Mouse (Mus musculus) hindbrain, embryonic 12.5 days (tissue): ENCODE results near the gene Rai2. TPM values are rescaled to one million over a fixed set of nuclear protein-coding genes. Genes with fewer than 3 reads are reported as not detected.
"Not testable (repeated sequence)": the region's sequence is repeated elsewhere in the genome, so short reads cannot be mapped to it uniquely, and the experiment has no call there.

Source experiments
- ATAC-seq: fragments of 200-750 bp; cut with Nextera tagmentation; 2 replicates; pipeline ENCODE4 v1.8.0; 2017; ENCODE audit warnings: moderate TSS enrichment; ENCODE audit not compliant: low FRiP score
- H3K27ac ChIP-seq: fragments of 300-500 bp; sonication (generic); 2 replicates; pipeline ENCODE4 v1.5.1; 2016; ENCODE audit warnings: mild to moderate bottlenecking
- H3K27me3 ChIP-seq: fragments of 300-500 bp; sonication (generic); 2 replicates; pipeline ENCODE4 v1.6.1; 2016; ENCODE audit warnings: mild to moderate bottlenecking
- H3K36me3 ChIP-seq: fragments of 300-500 bp; sonication (generic); 2 replicates; pipeline ENCODE4 v1.6.1; 2016; ENCODE audit warnings: mild to moderate bottlenecking
- H3K4me1 ChIP-seq: fragments of 300-500 bp; sonication (generic); 2 replicates; pipeline ENCODE4 v1.6.1; 2016
- H3K4me2 ChIP-seq: fragments of 300-500 bp; sonication (generic); replicated peaks from 2 replicates; pipeline ENCODE4 v1.6.1; 2016; ENCODE audit warnings: mild to moderate bottlenecking
- H3K4me3 ChIP-seq: fragments of 300-500 bp; sonication (generic); 2 replicates; pipeline ENCODE4 v1.5.1; 2016; ENCODE audit warnings: mild to moderate bottlenecking
- H3K9ac ChIP-seq: fragments of 300-500 bp; sonication (generic); 2 replicates; pipeline ENCODE4 v1.6.1; 2016; ENCODE audit warnings: mild to moderate bottlenecking, moderate library complexity
- H3K9me3 ChIP-seq: fragments of 300-500 bp; sonication (generic); replicated peaks from 2 replicates; pipeline ENCODE4 v1.6.1; 2016; ENCODE audit warnings: mild to moderate bottlenecking
- WGBS: fragments of 180-500 bp; shearing (Covaris S2); methylation state at CpG from one replicate; pipeline ENCODE4 v1.1.7; 2016; 5-methylcytosine and 5-hydroxymethylcytosine counted together
- polyA plus RNA-seq: library from polyadenylated mRNA; unstranded; fragments of >200 nt; fragmentation: Nextera tagmentation; extraction: Ambion mirVana; gene quantifications from 2 replicates; pipeline ENCODE4 v1.2.1, GENCODE M21; 2016

The Rai2 gene
- polyA plus RNA-seq, 1 experiment from 2014 or later: 10.1 TPM

DNA sequence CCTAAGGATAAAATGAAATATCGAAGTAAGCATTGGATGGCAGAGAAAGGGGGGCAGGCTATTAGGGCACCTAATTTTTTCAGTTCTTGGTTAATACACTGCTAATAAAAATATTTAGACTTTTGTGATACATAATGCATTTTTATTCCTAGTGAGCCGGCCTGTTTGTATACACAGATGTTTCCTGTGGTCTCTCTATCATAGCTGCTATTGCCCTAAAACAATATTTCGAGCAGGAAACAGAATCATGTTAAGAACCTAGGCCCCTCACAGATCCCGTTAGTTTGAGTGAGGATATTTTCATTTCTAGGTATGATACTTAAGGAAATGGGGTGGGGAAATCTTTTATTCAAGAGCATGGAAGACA lies 17.4 kb downstream of the Rai2 start:
- Histone ChIP-seq H3K9me3 (no peaks in the 10 kb centered on the region), H3K27ac (no peak overlapping the region), H3K9ac (no peak overlapping the region), H3K4me2 (no peak overlapping the region), H3K4me3 (no peak overlapping the region), H3K36me3 (no peaks in the 10 kb centered on the region), H3K4me1 (no peaks in the 10 kb centered on the region), H3K27me3 (peaks cover 44% of the 10 kb centered on the region)
- no peak for ATAC-seq
- WGBS: 84% methylated on average over 4 of the region's 4 CpGs

GRCm38 (mm10) chrX:161739374-161739773 lies 22.5 kb downstream of the Rai2 start:
- Histone ChIP-seq H3K27me3 (peaks cover 39% of the 10 kb centered on the region), H3K27ac (no peak overlapping the region), H3K4me2 (no peak overlapping the region), H3K9ac (no peak overlapping the region), H3K36me3 (no peaks in the 10 kb centered on the region), H3K9me3 (no peaks in the 10 kb centered on the region), H3K4me1 (no peaks in the 10 kb centered on the region), H3K4me3 (no peak overlapping the region)
- WGBS: 92% methylated on average over 1 of the region's 1 CpGs
- no peak for ATAC-seq

GRCm38 (mm10) chrX:161743080-161743479 lies 26.2 kb downstream of the Rai2 start:
- Histone ChIP-seq H3K36me3 (no peaks in the 10 kb centered on the region), H3K9ac (no peak overlapping the region), H3K27me3 (peaks cover 42% of the 10 kb centered on the region), H3K4me2 (no peak overlapping the region), H3K4me3 (no peak overlapping the region), H3K27ac (no peak overlapping the region), H3K9me3 (no peaks in the 10 kb centered on the region), H3K4me1 (no peaks in the 10 kb centered on the region)
- WGBS: 45% methylated on average over 3 of the region's 3 CpGs
- no peak for ATAC-seq

GRCm38 (mm10) chrX:161745296-161745695 lies 28.4 kb downstream of the Rai2 start:
- Histone ChIP-seq H3K9ac (no peak overlapping the region), H3K4me3 (no peak overlapping the region), H3K9me3 (no peaks in the 10 kb centered on the region), H3K4me2 (no peak overlapping the region), H3K36me3 (no peaks in the 10 kb centered on the region), H3K27ac (no peak overlapping the region), H3K27me3 (peaks cover 40% of the 10 kb centered on the region), H3K4me1 (no peaks in the 10 kb centered on the region)
- no peak for ATAC-seq
- 73% methylated on average over 3 of the region's 3 CpGs for WGBS

DNA sequence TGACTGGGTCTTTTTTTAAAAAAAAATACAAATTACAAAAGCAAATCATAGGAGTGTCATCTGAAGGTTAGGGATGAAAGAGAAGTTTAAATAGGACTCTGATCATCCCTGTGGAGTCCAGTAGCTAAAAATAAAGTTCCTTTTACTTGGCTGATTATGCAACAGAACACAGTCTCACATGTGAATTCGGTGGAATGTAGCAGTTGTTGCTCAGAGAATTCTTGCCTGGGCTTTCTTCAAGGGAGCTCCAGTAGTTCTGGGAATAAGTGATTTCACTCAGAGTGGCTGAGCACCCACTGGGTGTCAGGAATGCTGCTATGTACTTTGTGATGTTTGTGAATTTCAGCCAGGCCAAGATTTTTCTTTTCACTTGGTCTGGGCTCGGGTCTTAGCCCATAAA lies 30.5 kb downstream of the Rai2 start:
- Histone ChIP-seq H3K36me3 (no peaks in the 10 kb centered on the region), H3K27me3 (peaks cover 35% of the 10 kb centered on the region), H3K9me3 (no peaks in the 10 kb centered on the region), H3K4me1 (no peaks in the 10 kb centered on the region), H3K27ac (no peak overlapping the region), H3K4me3 (no peak overlapping the region), H3K9ac (no peak overlapping the region), H3K4me2 (no peak overlapping the region)
- no peak for ATAC-seq
- 72% methylated on average over 2 of the region's 2 CpGs for WGBS

DNA sequence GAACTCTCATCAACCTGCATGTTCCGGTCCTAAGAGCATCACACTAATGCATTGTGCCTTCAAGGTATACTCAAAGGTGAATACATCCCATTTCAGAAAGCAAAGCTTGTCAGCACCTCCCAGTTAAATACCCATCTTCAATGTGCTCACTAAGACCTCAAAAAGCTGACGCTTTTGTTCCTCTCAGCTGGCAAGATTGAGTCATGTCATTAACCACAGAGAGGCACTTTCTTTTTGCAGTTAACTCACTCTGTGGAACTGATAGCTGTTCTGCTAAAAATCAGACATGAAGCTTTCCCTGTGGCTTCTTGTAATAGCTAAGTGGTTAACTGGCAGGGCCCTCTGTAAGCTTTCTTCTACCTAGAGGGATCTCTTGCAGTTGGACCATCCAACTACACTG lies 36.6 kb downstream of the Rai2 start:
- H3K36me3 ChIP-seq: no peaks in the 10 kb centered on the region
- no peaks in the 10 kb centered on the region for H3K4me1 ChIP-seq
- H3K27me3 ChIP-seq: peaks cover 44% of the 10 kb centered on the region
- H3K27ac ChIP-seq: no peak overlapping the region
- H3K9me3 ChIP-seq: no peaks in the 10 kb centered on the region
- no peak overlapping the region for H3K4me2 ChIP-seq
- no peak for ATAC-seq
- no peak overlapping the region for H3K9ac ChIP-seq
- H3K4me3 ChIP-seq: no peak overlapping the region
- 87% methylated on average over 2 of the region's 2 CpGs for WGBS

- Histone ChIP-seq H3K27ac (no peak overlapping the region), H3K4me2 (no peak overlapping the region), H3K36me3 (0 out of 2 replicates have a peak, but pooled peaks cover 5% of the 10 kb centered on the region), H3K27me3 (peaks cover 58% of the 10 kb centered on the region), H3K4me1 (0 out of 2 replicates have a peak, but pooled peaks cover 4% of the 10 kb centered on the region), H3K9me3 (no peaks in the 10 kb centered on the region), H3K9ac (no peak overlapping the region), H3K4me3 (no peak overlapping the region)
- 54% methylated on average over 12 of the region's 12 CpGs for WGBS
- ATAC-seq: peak; percentile 78
Measured at GRCm38 (mm10) chrX:161776321-161776962, 59.6 kb downstream of the Rai2 start.

DNA sequence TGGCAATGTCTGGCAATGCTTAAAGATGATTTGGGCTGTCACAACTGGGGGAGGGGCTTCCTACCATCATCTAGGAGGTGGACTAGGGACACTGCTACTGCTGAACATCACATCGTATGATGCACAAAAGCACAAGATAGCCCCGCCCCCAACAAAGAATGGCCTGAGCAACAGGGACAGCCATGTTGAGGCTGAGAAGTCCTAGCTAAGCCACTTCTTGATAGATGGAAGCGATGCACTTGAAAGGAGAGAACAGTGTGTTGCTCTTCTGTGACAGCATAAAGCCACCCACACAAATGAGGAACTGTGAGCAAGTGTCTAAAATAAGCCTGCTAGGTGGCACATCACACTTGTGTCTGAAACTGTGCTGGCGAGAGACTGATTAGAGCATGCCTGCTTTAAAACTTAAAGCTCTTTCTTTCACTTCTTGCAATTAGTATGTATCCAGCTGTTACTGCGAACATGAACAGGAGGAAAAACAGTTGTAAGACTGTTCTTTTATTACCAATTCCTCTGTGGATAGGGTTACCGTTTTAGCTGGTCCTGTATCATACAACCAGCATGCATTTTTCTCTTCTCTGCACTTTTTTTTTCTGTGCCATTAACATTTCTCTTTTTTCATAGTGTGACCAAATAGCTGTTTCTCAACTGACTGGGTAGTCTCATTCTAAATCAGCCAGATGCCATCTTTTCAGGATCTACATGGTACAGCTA lies 63.6 kb downstream of the Rai2 start:
- Histone ChIP-seq H3K9me3 (no peaks in the 10 kb centered on the region), H3K4me1 (0 out of 2 replicates have a peak, but pooled peaks cover 4% of the 10 kb centered on the region), H3K4me3 (no peak overlapping the region), H3K36me3 (0 out of 2 replicates have a peak, but pooled peaks cover 5% of the 10 kb centered on the region), H3K27me3 (peaks cover 40% of the 10 kb centered on the region), H3K27ac (no peak overlapping the region), H3K9ac (no peak overlapping the region), H3K4me2 (no peak overlapping the region)
- WGBS: 72% methylated on average over 6 of the region's 6 CpGs
- no peak for ATAC-seq

DNA sequence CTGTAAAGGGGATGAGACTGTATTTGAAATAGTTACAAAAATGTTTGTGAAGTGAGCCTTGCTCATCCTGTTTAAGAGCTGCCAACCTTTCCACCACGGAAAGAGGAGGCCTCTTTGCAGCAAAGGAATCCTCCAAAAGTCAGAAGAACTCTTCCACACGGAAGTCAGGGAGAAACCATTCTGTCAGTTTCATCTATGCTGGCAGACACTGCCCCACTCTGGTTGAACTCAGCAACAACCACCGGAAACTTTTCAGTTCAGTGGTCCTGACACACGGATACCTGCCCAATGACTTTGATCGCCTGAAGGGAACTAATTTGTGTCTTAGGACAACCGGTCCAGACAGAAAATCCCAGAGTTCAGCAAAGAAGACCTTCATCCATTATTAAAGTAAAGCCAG lies 73.3 kb downstream of the Rai2 start:
- no peak for ATAC-seq
- WGBS: 37% methylated on average over 6 of the region's 6 CpGs
- no peaks in the 10 kb centered on the region for H3K9me3 ChIP-seq
- H3K9ac ChIP-seq: no peak overlapping the region
- H3K4me1 ChIP-seq: no peaks in the 10 kb centered on the region
- no peaks in the 10 kb centered on the region for H3K36me3 ChIP-seq
- H3K27ac ChIP-seq: no peak overlapping the region
- peaks cover 28% of the 10 kb centered on the region for H3K27me3 ChIP-seq
- no peak overlapping the region for H3K4me2 ChIP-seq
- H3K4me3 ChIP-seq: no peak overlapping the region

DNA sequence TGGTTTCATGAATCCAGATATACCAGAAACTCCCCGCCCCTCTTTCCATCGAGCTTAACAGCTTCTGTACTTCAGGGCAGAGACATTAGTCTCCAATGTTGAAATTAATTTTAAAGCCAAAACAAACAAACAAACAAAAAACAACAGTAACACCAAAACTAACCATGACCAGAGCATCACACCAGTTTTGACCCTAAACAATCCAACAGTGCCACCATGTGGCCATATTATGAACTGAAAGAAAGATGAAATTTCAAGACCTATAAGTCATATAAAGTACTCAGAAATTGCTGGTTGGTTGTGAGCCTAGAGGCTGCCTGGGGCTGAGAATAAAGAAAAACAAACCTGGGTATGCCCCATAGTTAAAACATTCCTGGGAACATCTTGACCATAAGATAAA lies 109.3 kb downstream of the Rai2 start:
- H3K4me3 ChIP-seq, H3K36me3 ChIP-seq, H3K27ac ChIP-seq, ATAC-seq, H3K27me3 ChIP-seq, H3K9ac ChIP-seq, H3K4me2 ChIP-seq, H3K9me3 ChIP-seq, H3K4me1 ChIP-seq: not testable (repeated sequence)
- WGBS: 16% methylated on average over 2 of the region's 2 CpGs
